10 mouse cellular contexts compared by ENCODE assay signal in the genomic region with DNA sequence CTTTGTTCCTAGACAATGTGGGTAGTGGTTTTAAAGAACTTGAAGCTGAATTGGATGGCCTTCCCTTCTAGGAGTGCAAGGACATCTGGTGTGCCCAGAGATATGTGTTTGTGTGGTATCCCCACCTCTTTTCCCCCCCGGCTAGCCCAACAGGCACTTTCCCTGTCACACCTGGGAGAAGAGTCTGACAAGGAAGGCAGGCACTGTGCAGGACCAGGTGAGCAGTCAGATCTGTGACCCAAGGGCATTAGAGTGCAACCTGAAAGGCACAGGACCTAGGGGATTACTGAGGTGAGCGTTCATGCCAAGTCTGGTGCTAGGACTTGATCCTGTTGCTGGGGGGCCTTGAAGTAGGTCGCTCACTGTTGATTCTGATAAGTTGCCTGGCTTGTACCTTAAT.
A peak's percentile ranks its signal among the peaks of the same experiment; 100 is the strongest.
DNase-seq lines count a peak whose midpoint lies in the region; ATAC-seq lines count a peak whose summit lies in the region.
"Had no signal": no experiment of that assay in that cellular context is flagged by ENCODE, and none has a peak within 500 bp of the region (broad histone marks: within the 10 kb centered on the region; RNA-seq: fewer than 3 reads in every experiment).

No protein-coding gene starts in this region.

- peak overlapping the region; percentile 80 for H3K9ac ChIP-seq in kidney, embryonic 15.5 days
- H3K9ac ChIP-seq in embryonic facial prominence, embryonic 11.5 days (replicated peaks; ENCODE audit: low read length), result peak overlapping the region; percentile 47

- peak overlapping the region; percentile 85 for H3K4me3 ChIP-seq in kidney, embryonic 15.5 days (replicated peaks)
- peak overlapping the region; percentile 71 for H3K4me3 ChIP-seq in embryonic facial prominence, embryonic 11.5 days (ENCODE audit: low read depth, low read length)
- H3K4me3 ChIP-seq in hindbrain, embryonic 10.5 days, result peak overlapping the region; percentile 16; the same call in 1 of the 2 replicates
- peak overlapping the region; percentile 96 for H3K4me3 ChIP-seq in macrophage (ENCODE audit: inconsistent target)

- H3K79me2 ChIP-seq in macrophage (ENCODE audit: inconsistent target), result peaks cover 74% of the 10 kb centered on the region

- DNase-seq in kidney, postnatal 10 days, result no peak
- DNase-seq in embryonic facial prominence, embryonic 11.5 days (ENCODE audit: low spot score), result no peak
- no peak for DNase-seq in hindbrain, embryonic 10.5 days (ENCODE audit: low spot score)
- DNase-seq in cerebellum, adult 8-10 months, result no peak
- no peak for DNase-seq in thymus, postnatal 0 days (ENCODE audit: low spot score)
- no peak for DNase-seq in ovary, postnatal 36 days (ENCODE audit: low spot score)
- DNase-seq: lung, postnatal 14 days had no signal

- 53% methylated on average over 3 of the region's 3 CpGs for WGBS in kidney, embryonic 15.5 days
- WGBS in embryonic facial prominence, embryonic 11.5 days, result 73% methylated on average over 3 of the region's 3 CpGs
- WGBS in hindbrain, embryonic 10.5 days, result 88% methylated on average over 3 of the region's 3 CpGs
- WGBS in macrophage (ENCODE audit: missing documents), result 62% methylated on average over 3 of the region's 3 CpGs

- H3K9me3 ChIP-seq in kidney, embryonic 15.5 days (replicated peaks), result no peaks in the 10 kb centered on the region
- H3K9me3 ChIP-seq in embryonic facial prominence, embryonic 11.5 days (replicated peaks; ENCODE audit: control insufficient read depth, low read length), result no peaks in the 10 kb centered on the region
- H3K9me3 ChIP-seq in hindbrain, embryonic 10.5 days, result no peaks in the 10 kb centered on the region
- H3K9me3 ChIP-seq: G1E had no signal

- peaks cover 9% of the 10 kb centered on the region for H3K36me3 ChIP-seq in kidney, embryonic 15.5 days
- H3K36me3 ChIP-seq in embryonic facial prominence, embryonic 11.5 days (replicated peaks; ENCODE audit: control insufficient read depth, insufficient read depth, low read depth, low read length), result no peaks in the 10 kb centered on the region; the same call in 1 of the 2 replicates
- no peaks in the 10 kb centered on the region; the same call in 1 of the 2 replicates for H3K36me3 ChIP-seq in hindbrain, embryonic 10.5 days
- no peaks in the 10 kb centered on the region for H3K36me3 ChIP-seq in macrophage (ENCODE audit: inconsistent target)

- H3K27me3 ChIP-seq in kidney, embryonic 15.5 days, result no peaks in the 10 kb centered on the region
- H3K27me3 ChIP-seq in embryonic facial prominence, embryonic 11.5 days (ENCODE audit: control insufficient read depth, insufficient read depth, low read length), result no peaks in the 10 kb centered on the region
- H3K27me3 ChIP-seq in hindbrain, embryonic 10.5 days (ENCODE audit: insufficient read depth, poor library complexity, severe bottlenecking), result peaks cover 15% of the 10 kb centered on the region

- peak overlapping the region; percentile 54 for H3K27ac ChIP-seq in kidney, embryonic 15.5 days
- H3K27ac ChIP-seq in embryonic facial prominence, embryonic 11.5 days (replicated peaks; ENCODE audit: low read depth, low read length), result no peak overlapping the region
- H3K27ac ChIP-seq in hindbrain, embryonic 10.5 days, result no peak overlapping the region
- H3K27ac ChIP-seq in macrophage, result peak overlapping the region; percentile 100

- peaks cover 70% of the 10 kb centered on the region for H3K4me1 ChIP-seq in kidney, embryonic 15.5 days
- H3K4me1 ChIP-seq in embryonic facial prominence, embryonic 11.5 days (ENCODE audit: control insufficient read depth, insufficient read depth, low read length), result no peaks in the 10 kb centered on the region
- H3K4me1 ChIP-seq in hindbrain, embryonic 10.5 days (replicated peaks), result peaks cover 47% of the 10 kb centered on the region

- peak overlapping the region; percentile 74 for H3K4me2 ChIP-seq in kidney, embryonic 15.5 days
- H3K4me2 ChIP-seq in embryonic facial prominence, embryonic 11.5 days (ENCODE audit: low read depth, low read length), result peak overlapping the region; percentile 76

- ATAC-seq in kidney, embryonic 15.5 days (replicated peaks; ENCODE audit: low FRiP score), result no peak
- no peak for ATAC-seq in embryonic facial prominence, embryonic 11.5 days (replicated peaks; ENCODE audit: insufficient number of reproducible peaks, low FRiP score, low TSS enrichment, low read depth)

Comparison
In these comparisons a context has a peak if more than half of its experiments do, and no peak if none do; other contexts are left out.
1. H3K27ac ChIP-seq: peak in kidney, embryonic 15.5 days (single experiment) and macrophage (single experiment); none in embryonic facial prominence, embryonic 11.5 days (single experiment) and hindbrain, embryonic 10.5 days (single experiment).
2. H3K4me3 ChIP-seq: peak in every context shown above with its lines; median percentile 96 in macrophage; 85 in kidney, embryonic 15.5 days; 71 in embryonic facial prominence, embryonic 11.5 days; 16 in hindbrain, embryonic 10.5 days.